Mouse (Mus musculus) liver, embryonic 11.5 days (tissue): ENCODE measurements around the gene Tmem63b. TPM values are rescaled to one million over a fixed set of nuclear protein-coding genes. Genes with fewer than 3 reads are reported as not detected.
"Not testable (repeated sequence)": the region's sequence is repeated elsewhere in the genome, so short reads cannot be mapped to it uniquely, and the experiment has no call there.

Experiments used
- ATAC-seq: fragments of 200-750 bp; cut with Nextera tagmentation; replicated peaks from 2 replicates; pipeline ENCODE4 v1.8.0; 2017; ENCODE audit warnings: moderate number of reproducible peaks, mild to moderate bottlenecking, moderate TSS enrichment, moderate library complexity; ENCODE audit not compliant: low FRiP score
- DNase-seq: peaks from one replicate; pipeline ENCODE4 v3.0.0-alpha.2; 2017; ENCODE audit warnings: low spot score
- H3K27ac ChIP-seq: fragments of 300-500 bp; sonication (generic); 2 replicates; pipeline ENCODE4 v1.5.1; 2014; ENCODE audit warnings: mild to moderate bottlenecking, low read depth, low read length, control low read depth
- H3K27me3 ChIP-seq: fragments of 300-500 bp; sonication (generic); replicated peaks from 2 replicates; pipeline ENCODE4 v1.6.1; 2014; ENCODE audit warnings: low read length, mixed read lengths; ENCODE audit not compliant: control insufficient read depth, insufficient read depth
- H3K36me3 ChIP-seq: fragments of 300-500 bp; sonication (generic); 2 replicates; pipeline ENCODE4 v1.6.1; 2014; ENCODE audit warnings: mild to moderate bottlenecking, low read length, moderate library complexity, mixed read lengths; ENCODE audit not compliant: control insufficient read depth, insufficient read depth
- H3K4me1 ChIP-seq: fragments of 300-500 bp; sonication (generic); replicated peaks from 2 replicates; pipeline ENCODE4 v1.6.1; 2014; ENCODE audit warnings: low read length, mixed read lengths; ENCODE audit not compliant: control insufficient read depth, insufficient read depth
- H3K4me2 ChIP-seq: fragments of 300-500 bp; sonication (generic); 2 replicates; pipeline ENCODE4 v1.6.1; 2014; ENCODE audit warnings: mild to moderate bottlenecking, control low read depth, moderate library complexity
- H3K4me3 ChIP-seq: fragments of 300-500 bp; sonication (generic); 2 replicates; pipeline ENCODE4 v1.5.1; 2014; ENCODE audit warnings: low read depth, low read length, control low read depth
- H3K9ac ChIP-seq: fragments of 300-500 bp; sonication (generic); 2 replicates; pipeline ENCODE4 v1.6.1; 2014; ENCODE audit warnings: low read depth, low read length, control low read depth
- H3K9me3 ChIP-seq: fragments of 300-500 bp; sonication (generic); 2 replicates; pipeline ENCODE4 v1.6.1; 2016; ENCODE audit warnings: low read length, inconsistent platforms, mixed read lengths; ENCODE audit not compliant: control insufficient read depth
- WGBS: fragments of 180-500 bp; shearing (Covaris S2); extraction: QIAGEN DNeasy Blood & Tissue Kit; methylation state at CpG from one replicate; pipeline ENCODE4 v1.1.7; 2014; 5-methylcytosine and 5-hydroxymethylcytosine counted together
- polyA plus RNA-seq: library from polyadenylated mRNA; unstranded; fragments of >200 nt; fragmentation: Nextera tagmentation; extraction: Ambion mirVana; gene quantifications from 2 replicates; pipeline ENCODE4 v1.2.1, GENCODE M21; 2014

The Tmem63b gene
- polyA plus RNA-seq, 1 experiment from 2014 or later = 18.0 TPM

GRCm38 (mm10) chr17:45628885-45629855, 57.5 kb downstream of the Tmem63b start:
- Histone ChIP-seq H3K9me3 (no peaks in the 10 kb centered on the region), H3K4me3 (no peak overlapping the region), H3K27me3 (peaks cover 2% of the 10 kb centered on the region; the same call in 1 of the 2 replicates), H3K9ac (no peak overlapping the region), H3K36me3 (no peaks in the 10 kb centered on the region), H3K4me1 (peaks cover 18% of the 10 kb centered on the region), H3K27ac (peak overlapping the region; percentile 11; the same call in 1 of the 2 replicates), H3K4me2 (peak overlapping the region; percentile 92)
- ATAC-seq (no peak; the same call in 1 of the 2 replicates), DNase-seq (no peak)
- 38% methylated on average over 13 of the region's 13 CpGs for WGBS

GRCm38 (mm10) chr17:45628160-45628559, 58.5 kb downstream of the Tmem63b start:
- no peak for DNase-seq

DNA sequence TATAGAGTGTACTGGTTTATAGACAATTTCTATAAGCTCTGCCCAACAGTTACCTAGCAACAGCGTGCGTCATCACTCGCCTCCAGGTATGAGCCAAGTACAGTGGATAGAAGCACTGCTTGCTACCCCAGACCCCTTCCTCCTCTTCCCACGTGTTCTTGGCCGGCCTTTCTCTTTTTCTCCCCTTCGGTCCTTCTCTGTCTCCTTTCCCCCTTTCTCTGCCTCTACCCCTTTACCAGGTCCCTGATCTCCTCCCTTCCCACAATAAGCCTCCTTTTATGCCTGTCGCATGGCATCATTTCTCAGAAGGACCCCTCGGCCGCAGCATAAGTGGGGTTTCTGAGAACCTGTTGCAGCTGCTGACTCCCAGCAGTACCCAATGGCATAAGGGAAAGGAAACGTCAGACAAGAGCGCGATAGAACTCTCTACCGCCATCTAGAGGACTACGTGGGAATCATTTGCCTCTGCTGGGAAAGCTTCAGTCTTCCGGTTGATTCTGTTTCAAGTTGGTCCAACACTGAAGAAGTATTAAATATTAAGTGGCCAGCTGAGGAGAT, 60.0 kb downstream of the Tmem63b start:
- Histone ChIP-seq H3K27me3 (peaks cover 2% of the 10 kb centered on the region; the same call in 1 of the 2 replicates), H3K4me1 (peaks cover 18% of the 10 kb centered on the region), H3K9ac (peak overlapping the region; percentile 59), H3K36me3 (no peaks in the 10 kb centered on the region), H3K4me2 (peak overlapping the region; percentile 54), H3K27ac (no peak overlapping the region), H3K4me3 (no peak overlapping the region), H3K9me3 (no peaks in the 10 kb centered on the region)
- DNase-seq (peak; percentile 63), ATAC-seq (peak; percentile 48; the same call in 1 of the 2 replicates)
- 25% methylated on average over 15 of the region's 15 CpGs for WGBS

More at GRCm38 (mm10) chr17:45628160-45628559, 58.5 kb downstream of the Tmem63b start:
- Histone ChIP-seq H3K27ac (no peak overlapping the region), H3K4me2 (no peak overlapping the region), H3K9me3 (no peaks in the 10 kb centered on the region), H3K4me1 (peaks cover 18% of the 10 kb centered on the region), H3K4me3 (no peak overlapping the region), H3K36me3 (no peaks in the 10 kb centered on the region), H3K27me3 (peaks cover 2% of the 10 kb centered on the region; the same call in 1 of the 2 replicates), H3K9ac (no peak overlapping the region)
- ATAC-seq = no peak
- WGBS = 43% methylated on average over 3 of the region's 3 CpGs

DNA sequence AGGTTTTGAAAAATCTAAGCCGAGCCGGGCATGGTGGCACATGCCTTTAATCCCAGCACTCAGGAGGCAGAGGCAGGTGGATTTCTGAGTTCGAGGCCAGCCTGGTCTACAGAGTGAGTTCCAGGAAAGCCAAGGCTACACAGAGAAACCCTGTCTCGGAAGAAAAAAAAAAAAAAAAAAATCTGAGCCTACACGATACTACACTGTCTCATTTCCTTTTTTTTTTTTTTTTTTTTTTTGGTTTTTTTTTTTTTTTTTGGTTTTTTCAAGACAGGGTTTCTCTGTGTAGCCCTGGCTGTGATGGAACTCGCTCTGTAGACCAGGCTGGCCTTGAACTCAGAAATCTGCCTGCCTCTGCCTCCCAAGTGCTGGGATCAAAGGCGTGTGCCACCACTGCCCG, 63.3 kb downstream of the Tmem63b start:
- not testable (repeated sequence) for H3K4me2 ChIP-seq, ATAC-seq, H3K27ac ChIP-seq, H3K9me3 ChIP-seq, DNase-seq, H3K27me3 ChIP-seq, H3K4me3 ChIP-seq, H3K9ac ChIP-seq, H3K36me3 ChIP-seq
- peaks cover 15% of the 10 kb centered on the region for H3K4me1 ChIP-seq
- 80% methylated on average over 8 of the region's 8 CpGs for WGBS

DNA sequence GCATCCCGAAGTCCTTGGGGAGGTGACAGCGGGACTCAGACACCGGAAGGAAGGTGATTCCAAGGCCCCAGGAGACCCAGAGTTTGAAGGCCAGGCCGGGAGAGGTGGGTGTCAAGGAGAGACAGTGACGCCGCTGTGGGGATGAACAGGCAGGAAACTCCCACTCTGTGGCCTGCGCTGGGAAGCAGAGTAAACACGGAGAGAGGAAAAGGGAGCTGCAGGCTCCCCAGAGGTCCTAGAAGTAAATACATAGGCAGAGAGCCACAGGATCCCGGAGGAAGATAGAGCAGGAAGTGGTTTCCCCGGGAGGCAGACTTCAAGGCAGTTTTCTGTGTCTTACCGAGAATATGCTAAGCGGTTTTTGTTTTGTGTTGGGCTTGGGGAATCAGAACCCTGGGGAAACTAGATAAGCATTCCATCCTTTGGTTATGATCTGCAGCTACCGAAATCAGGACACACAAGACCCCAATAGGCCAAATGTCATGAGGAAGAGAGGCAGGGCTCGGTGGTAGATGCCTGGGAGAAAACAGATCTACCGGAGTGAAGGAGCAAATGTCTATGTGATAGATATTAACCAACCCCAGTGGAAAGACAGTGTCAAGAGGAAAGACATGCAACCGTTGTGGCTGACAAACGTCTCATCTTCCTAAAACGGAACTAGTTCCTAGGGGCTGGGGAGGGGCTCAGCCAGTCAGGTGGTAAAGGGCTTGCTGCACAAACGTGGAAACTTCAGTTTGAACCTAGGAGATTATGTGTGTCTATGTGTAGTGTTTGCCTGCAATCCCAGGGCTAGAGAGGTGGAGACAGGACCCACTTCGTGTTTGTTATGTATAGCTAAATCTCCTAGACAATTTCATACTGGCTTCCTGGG, 67.1 kb downstream of the Tmem63b start:
- Histone ChIP-seq H3K27me3 (no peaks in the 10 kb centered on the region), H3K9ac (peak overlapping the region; percentile 65), H3K4me2 (peak overlapping the region; percentile 82), H3K4me1 (peaks cover 15% of the 10 kb centered on the region), H3K36me3 (no peaks in the 10 kb centered on the region), H3K9me3 (no peaks in the 10 kb centered on the region), H3K27ac (peak overlapping the region; percentile 84), H3K4me3 (peak overlapping the region; percentile 46)
- DNase-seq (peak; percentile 56), ATAC-seq (peak; percentile 56)
- WGBS = 10% methylated on average over 20 of the region's 20 CpGs

DNA sequence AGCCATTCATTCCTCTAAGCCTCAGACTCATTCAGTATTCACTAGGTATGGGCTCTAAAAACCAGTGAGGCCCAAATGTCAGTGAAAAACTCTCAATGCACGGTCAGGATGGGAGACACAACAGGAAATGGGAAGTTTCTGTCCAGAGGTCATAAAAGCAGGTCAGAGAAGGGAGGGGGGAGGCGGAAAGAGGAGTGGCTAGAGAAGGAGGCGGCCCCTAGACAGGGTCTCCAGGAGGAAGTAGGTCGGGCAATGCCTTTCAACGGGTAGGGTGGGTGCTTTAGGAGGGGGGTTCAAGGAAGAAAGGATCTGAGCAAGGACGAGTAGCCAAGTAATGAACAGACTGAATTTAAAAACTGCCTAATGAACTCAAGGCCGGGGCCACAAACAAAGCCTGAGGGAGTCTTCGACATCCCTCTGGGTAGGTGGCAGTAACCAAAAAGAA, 67.7 kb downstream of the Tmem63b start:
- peak overlapping the region; percentile 65 for H3K9ac ChIP-seq
- no peaks in the 10 kb centered on the region for H3K9me3 ChIP-seq
- H3K4me2 ChIP-seq = peak overlapping the region; percentile 82
- H3K4me3 ChIP-seq = peak overlapping the region; percentile 46
- H3K27me3 ChIP-seq = no peaks in the 10 kb centered on the region
- H3K4me1 ChIP-seq = peaks cover 15% of the 10 kb centered on the region
- peak; percentile 76 for ATAC-seq
- H3K27ac ChIP-seq = peak overlapping the region; percentile 84
- no peaks in the 10 kb centered on the region for H3K36me3 ChIP-seq
- 10% methylated on average over 8 of the region's 8 CpGs for WGBS
- no peak for DNase-seq

GRCm38 (mm10) chr17:45617655-45618054, 69.0 kb downstream of the Tmem63b start:
- WGBS = 80% methylated on average over 6 of the region's 6 CpGs
- Histone ChIP-seq H3K9me3 (no peaks in the 10 kb centered on the region), H3K4me2 (no peak overlapping the region), H3K27me3 (no peaks in the 10 kb centered on the region), H3K27ac (no peak overlapping the region), H3K36me3 (no peaks in the 10 kb centered on the region), H3K4me3 (no peak overlapping the region), H3K9ac (no peak overlapping the region), H3K4me1 (peaks cover 15% of the 10 kb centered on the region)
- no peak for ATAC-seq
- DNase-seq = no peak

DNA sequence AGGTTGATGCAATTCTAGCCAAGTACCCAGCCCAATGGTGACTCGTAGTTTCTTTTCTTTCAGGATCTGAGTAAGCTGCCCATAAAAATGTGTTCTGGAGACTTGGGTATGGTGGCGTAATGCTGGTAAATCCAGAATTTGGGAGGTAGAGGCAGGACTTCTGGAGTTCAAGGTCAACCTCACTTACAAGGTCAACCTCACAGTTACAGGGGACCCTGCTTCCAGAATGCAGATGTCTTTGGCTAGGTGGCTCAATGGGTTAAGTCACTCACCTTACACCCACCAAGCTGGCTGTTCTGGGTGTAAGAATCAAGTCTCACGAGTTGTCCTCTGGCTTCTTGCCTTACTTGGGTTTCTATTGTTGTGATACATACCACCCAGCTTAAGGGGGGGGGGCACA, 70.0 kb downstream of the Tmem63b start:
- ATAC-seq (no peak), DNase-seq (no peak)
- Histone ChIP-seq H3K9ac (no peak overlapping the region), H3K36me3 (no peaks in the 10 kb centered on the region), H3K27ac (no peak overlapping the region), H3K27me3 (no peaks in the 10 kb centered on the region), H3K9me3 (no peaks in the 10 kb centered on the region), H3K4me1 (peaks cover 15% of the 10 kb centered on the region), H3K4me2 (no peak overlapping the region), H3K4me3 (no peak overlapping the region)
- WGBS = 73% methylated on average over 3 of the region's 3 CpGs
